Mouse (Mus musculus): ENCODE data around the gene March1.

- no peak for TF ChIP-seq POLR2A (IDR thresholded peaks at IDR 0.05; ENCODE audit: control insufficient read depth, extremely low read depth, insufficient read depth, low read length, poor library complexity)
- no peak for TF ChIP-seq CTCF (IDR thresholded peaks at IDR 0.05; ENCODE audit: borderline replicate concordance, control insufficient read depth, extremely low read depth, insufficient read depth, low read length, poor library complexity)
These were observed 812.9 kb downstream of the March1 start for GRCm38 (mm10) chr8:66430639-66431038.
